Mouse (Mus musculus) C2C12 (cell line): ENCODE data around the gene Vav1.

Source experiments
- CTCF ChIP-seq: IDR thresholded peaks from one replicate; pipeline ENCODE4 v1.5.1; 2011; ENCODE audit not compliant: control insufficient read depth, insufficient read depth, insufficient read length
- MAX ChIP-seq: IDR thresholded peaks from one replicate; pipeline ENCODE4 v1.6.1; 2011; ENCODE audit warnings: mild to moderate bottlenecking, control low read depth
- MYOD1 ChIP-seq: IDR thresholded peaks from one replicate; pipeline ENCODE4 v1.6.1; 2011; ENCODE audit warnings: low read depth; ENCODE audit not compliant: control insufficient read depth, insufficient read length
- USF1 ChIP-seq: IDR thresholded peaks from one replicate; pipeline ENCODE4 v1.6.1; 2011; ENCODE audit warnings: low read depth, mild to moderate bottlenecking, control low read depth, moderate library complexity

DNA sequence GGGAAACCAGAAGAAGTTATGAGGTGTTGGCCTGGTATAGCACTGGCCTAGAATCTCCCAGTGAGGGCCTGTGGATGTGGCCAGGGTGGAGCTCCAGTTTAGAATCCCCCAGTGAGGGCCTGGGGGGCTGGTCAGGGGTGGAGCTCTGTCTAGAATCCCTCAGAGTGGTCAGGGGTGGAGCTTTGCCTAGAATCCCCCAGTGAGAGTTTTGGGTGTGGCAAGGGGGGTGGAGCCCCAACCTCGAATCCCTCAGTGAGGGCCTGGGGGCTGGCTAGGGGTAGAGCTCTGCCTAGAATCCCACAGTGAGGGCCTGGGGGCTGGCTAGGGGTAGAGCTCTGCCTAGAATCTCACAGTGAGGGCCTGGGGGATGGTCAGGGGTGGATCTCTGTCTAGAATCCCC, 17.1 kb upstream of the Vav1 start:
- no peak for TF ChIP-seq CTCF
- TF ChIP-seq MYOD1: no peak
- TF ChIP-seq USF1: no peak
- TF ChIP-seq MAX: no peak
